Mouse (Mus musculus) embryonic facial prominence, embryonic 10.5 days (tissue): Measurements from ENCODE around the gene Rad54l. TPM values are rescaled to one million over a fixed set of nuclear protein-coding genes. Genes with fewer than 3 reads are reported as not detected.

ENCODE experiments used
- DNase-seq: peaks from one replicate; pipeline ENCODE4 v3.0.0-alpha.2; 2017; ENCODE audit warnings: low spot score
- H3K27ac ChIP-seq: fragments of 300-500 bp; sonication (generic); replicated peaks from 2 replicates; pipeline ENCODE4 v1.5.1; 2016; ENCODE audit warnings: mild to moderate bottlenecking
- H3K27me3 ChIP-seq: fragments of 300-500 bp; sonication (generic); replicated peaks from 2 replicates; pipeline ENCODE4 v1.6.1; 2016; ENCODE audit warnings: low read depth, mild to moderate bottlenecking; ENCODE audit not compliant: poor library complexity, severe bottlenecking
- H3K36me3 ChIP-seq: fragments of 300-500 bp; sonication (generic); replicated peaks from 2 replicates; pipeline ENCODE4 v1.6.1; 2016; ENCODE audit warnings: mild to moderate bottlenecking, moderate library complexity
- H3K4me1 ChIP-seq: fragments of 300-500 bp; sonication (generic); 2 replicates; pipeline ENCODE4 v1.6.1; 2016
- H3K4me3 ChIP-seq: fragments of 300-500 bp; sonication (generic); 2 replicates; pipeline ENCODE4 v1.5.1; 2016; ENCODE audit warnings: mild to moderate bottlenecking, moderate library complexity
- H3K9me3 ChIP-seq: fragments of 300-500 bp; sonication (generic); 2 replicates; pipeline ENCODE4 v1.6.1; 2016; ENCODE audit warnings: mild to moderate bottlenecking
- WGBS: fragments of 180-500 bp; shearing (Covaris S2); methylation state at CpG from one replicate; pipeline ENCODE4 v1.1.7; 2016; 5-methylcytosine and 5-hydroxymethylcytosine counted together
- polyA plus RNA-seq: library from polyadenylated mRNA; unstranded; fragments of >200 nt; fragmentation: Nextera tagmentation; extraction: Ambion mirVana; gene quantifications from 2 replicates; pipeline ENCODE4 v1.2.1, GENCODE M21; 2016

Rad54l gene
- polyA plus RNA-seq = 77.2 and 81.1 TPM in 2 replicates

- peaks cover 27% of the 10 kb centered on the region for H3K4me1 ChIP-seq
- peak within 1 kb of the TSS; percentile 82 for H3K27ac ChIP-seq
- WGBS = 5% methylated on average over 24 of the region's 24 CpGs
- H3K27me3 ChIP-seq = no peaks in the 10 kb centered on the region
- H3K36me3 ChIP-seq = peaks cover 25% of the 10 kb centered on the region
- H3K4me3 ChIP-seq = peak within 1 kb of the TSS; percentile 80
- no peaks in the 10 kb centered on the region for H3K9me3 ChIP-seq
- peak; percentile 95 for DNase-seq
Observed at GRCm38 (mm10) chr4:116123602-116124519, at the start of gene Rad54l, which contains the start of gene Pomgnt1. TSS of gene Rad54l (minus strand) at chr4:116123690. TSS of gene Pomgnt1 (plus strand) at chr4:116123840.

- H3K36me3 ChIP-seq = no peaks in the 10 kb centered on the region
- 90% methylated on average over 6 of the region's 6 CpGs for WGBS
- peak within 1 kb of the TSS; percentile 48; the same call in 1 of the 2 replicates for H3K27ac ChIP-seq
- H3K4me3 ChIP-seq = no peak within 1 kb of the TSS
- no peak for DNase-seq
- no peaks in the 10 kb centered on the region for H3K9me3 ChIP-seq
- H3K4me1 ChIP-seq = peaks cover 49% of the 10 kb centered on the region
- H3K27me3 ChIP-seq = no peaks in the 10 kb centered on the region
Observed at GRCm38 (mm10) chr4:116173072-116173471, 49.6 kb upstream of the Rad54l start, which contains the start of the genes 1700042G07Rik and Gm49337. TSS of gene 1700042G07Rik (plus strand) at chr4:116173372. TSS of gene Gm49337 (plus strand) at chr4:116173384.

- 81% methylated on average over 3 of the region's 3 CpGs for WGBS
- Histone ChIP-seq H3K36me3 (no peaks in the 10 kb centered on the region), H3K9me3 (no peaks in the 10 kb centered on the region), H3K27ac (no peak overlapping the region), H3K4me3 (no peak overlapping the region), H3K27me3 (no peaks in the 10 kb centered on the region), H3K4me1 (peaks cover 35% of the 10 kb centered on the region)
- DNase-seq = no peak
Observed at GRCm38 (mm10) chr4:116169353-116169672, 45.8 kb upstream of the Rad54l start.

- WGBS = 73% methylated on average over 8 of the region's 8 CpGs
- H3K4me3 ChIP-seq = no peak overlapping the region
- no peak overlapping the region for H3K27ac ChIP-seq
- H3K36me3 ChIP-seq = no peaks in the 10 kb centered on the region
- H3K27me3 ChIP-seq = no peaks in the 10 kb centered on the region
- H3K4me1 ChIP-seq = peaks cover 30% of the 10 kb centered on the region
- H3K9me3 ChIP-seq = no peaks in the 10 kb centered on the region
- peak; percentile 74 for DNase-seq
Observed at GRCm38 (mm10) chr4:116168617-116169352, 45.3 kb upstream of the Rad54l start.

GRCm38 (mm10) chr4:116167404-116167803 is 43.9 kb upstream of the Rad54l start, which contains the start of gene Tspan1:
TSS of gene Tspan1 (minus strand) at chr4:116167601.
- H3K36me3 ChIP-seq = 0 out of 2 replicates have a peak, but pooled peaks cover 1% of the 10 kb centered on the region
- H3K4me3 ChIP-seq = no peak within 1 kb of the TSS
- peaks cover 22% of the 10 kb centered on the region for H3K4me1 ChIP-seq
- H3K27me3 ChIP-seq = no peaks in the 10 kb centered on the region
- no peaks in the 10 kb centered on the region for H3K9me3 ChIP-seq
- DNase-seq = no peak
- WGBS = 32% methylated on average over 7 of the region's 7 CpGs
- H3K27ac ChIP-seq = no peak within 1 kb of the TSS

- DNase-seq = no peak
- Histone ChIP-seq H3K4me3 (no peak overlapping the region), H3K9me3 (no peaks in the 10 kb centered on the region), H3K27me3 (no peaks in the 10 kb centered on the region), H3K36me3 (peaks cover 17% of the 10 kb centered on the region), H3K4me1 (peaks cover 22% of the 10 kb centered on the region), H3K27ac (0 out of 2 replicates have a peak overlapping the region, but pooled peaks have one; percentile 21)
- 46% methylated on average over 8 of the region's 8 CpGs for WGBS
Observed at GRCm38 (mm10) chr4:116165708-116166407, 42.4 kb upstream of the Rad54l start.

- no peaks in the 10 kb centered on the region for H3K27me3 ChIP-seq
- H3K4me3 ChIP-seq = no peak overlapping the region
- DNase-seq = no peak
- no peaks in the 10 kb centered on the region for H3K9me3 ChIP-seq
- peaks cover 26% of the 10 kb centered on the region for H3K36me3 ChIP-seq
- 86% methylated on average over 2 of the region's 2 CpGs for WGBS
- peak overlapping the region; percentile 21; the same call in 1 of the 2 replicates for H3K27ac ChIP-seq
- H3K4me1 ChIP-seq = peaks cover 22% of the 10 kb centered on the region
Observed at GRCm38 (mm10) chr4:116164759-116165554, 41.5 kb upstream of the Rad54l start.

GRCm38 (mm10) chr4:116162142-116162541 is 38.7 kb upstream of the Rad54l start:
- WGBS = 83% methylated on average over 4 of the region's 4 CpGs
- Histone ChIP-seq H3K27ac (no peak overlapping the region), H3K4me3 (no peak overlapping the region), H3K27me3 (no peaks in the 10 kb centered on the region), H3K9me3 (no peaks in the 10 kb centered on the region), H3K36me3 (peaks cover 54% of the 10 kb centered on the region), H3K4me1 (peaks cover 22% of the 10 kb centered on the region)
- no peak for DNase-seq

GRCm38 (mm10) chr4:116160769-116161168 is 37.3 kb upstream of the Rad54l start:
- WGBS = 86% methylated on average over 3 of the region's 3 CpGs
- Histone ChIP-seq H3K36me3 (peaks cover 68% of the 10 kb centered on the region), H3K4me1 (peaks cover 13% of the 10 kb centered on the region), H3K4me3 (no peak overlapping the region), H3K27me3 (no peaks in the 10 kb centered on the region), H3K27ac (no peak overlapping the region), H3K9me3 (no peaks in the 10 kb centered on the region)
- DNase-seq = no peak

GRCm38 (mm10) chr4:116159912-116160311 is 36.4 kb upstream of the Rad54l start:
- H3K27ac ChIP-seq = no peak overlapping the region
- no peaks in the 10 kb centered on the region for H3K9me3 ChIP-seq
- no peak for DNase-seq
- WGBS = 82% methylated on average over 3 of the region's 3 CpGs
- H3K36me3 ChIP-seq = peaks cover 76% of the 10 kb centered on the region
- no peaks in the 10 kb centered on the region for H3K27me3 ChIP-seq
- H3K4me3 ChIP-seq = no peak overlapping the region
- peaks cover 4% of the 10 kb centered on the region for H3K4me1 ChIP-seq

GRCm38 (mm10) chr4:116157882-116158281 is 34.4 kb upstream of the Rad54l start:
- Histone ChIP-seq H3K4me1 (no peaks in the 10 kb centered on the region), H3K27ac (no peak overlapping the region), H3K36me3 (peaks cover 97% of the 10 kb centered on the region), H3K4me3 (no peak overlapping the region), H3K27me3 (no peaks in the 10 kb centered on the region), H3K9me3 (no peaks in the 10 kb centered on the region)
- DNase-seq = no peak
- 91% methylated on average over 2 of the region's 2 CpGs for WGBS
